Mouse (Mus musculus) kidney, embryonic 14.5 days (tissue): ENCODE measurements around the gene Uqcr10. TPM values are rescaled to one million over a fixed set of nuclear protein-coding genes. Genes with fewer than 3 reads are reported as not detected.
"Not testable (repeated sequence)": the region's sequence is repeated elsewhere in the genome, so short reads cannot be mapped to it uniquely, and the experiment has no call there.

Experiments used
- ATAC-seq: fragments of 200-750 bp; cut with Nextera tagmentation; 2 replicates; pipeline ENCODE4 v1.8.0; 2017; ENCODE audit warnings: moderate number of reproducible peaks, mild to moderate bottlenecking, moderate TSS enrichment, moderate library complexity; ENCODE audit not compliant: low FRiP score, low TSS enrichment
- H3K27ac ChIP-seq: fragments of 300-500 bp; sonication (generic); 2 replicates; pipeline ENCODE4 v1.5.1; 2014; ENCODE audit warnings: low read depth, mild to moderate bottlenecking, low read length, moderate library complexity, mixed read lengths
- H3K27me3 ChIP-seq: fragments of 300-500 bp; sonication (generic); 2 replicates; pipeline ENCODE4 v1.6.1; 2014; ENCODE audit warnings: mild to moderate bottlenecking, low read length; ENCODE audit not compliant: control insufficient read depth, insufficient read depth
- H3K36me3 ChIP-seq: fragments of 300-500 bp; sonication (generic); 2 replicates; pipeline ENCODE4 v1.6.1; 2014; ENCODE audit warnings: low read length, mixed read lengths; ENCODE audit not compliant: control insufficient read depth, insufficient read depth
- H3K4me1 ChIP-seq: fragments of 300-500 bp; sonication (generic); 2 replicates; pipeline ENCODE4 v1.6.1; 2014; ENCODE audit warnings: low read length, mixed read lengths; ENCODE audit not compliant: control insufficient read depth, insufficient read depth
- H3K4me2 ChIP-seq: fragments of 300-500 bp; sonication (generic); replicated peaks from 2 replicates; pipeline ENCODE4 v1.6.1; 2014; ENCODE audit warnings: low read depth, mild to moderate bottlenecking, low read length
- H3K4me3 ChIP-seq: fragments of 300-500 bp; sonication (generic); 2 replicates; pipeline ENCODE4 v1.5.1; 2014; ENCODE audit warnings: mild to moderate bottlenecking, low read length
- H3K9ac ChIP-seq: fragments of 300-500 bp; sonication (generic); 2 replicates; pipeline ENCODE4 v1.6.1; 2014; ENCODE audit warnings: low read depth, mild to moderate bottlenecking, low read length, moderate library complexity
- H3K9me3 ChIP-seq: fragments of 300-500 bp; sonication (generic); 2 replicates; pipeline ENCODE4 v1.6.1; 2016; ENCODE audit warnings: low read length; ENCODE audit not compliant: control insufficient read depth
- WGBS: fragments of 180-500 bp; shearing (Covaris S2); extraction: QIAGEN DNeasy Blood & Tissue Kit; methylation state at CpG from one replicate; pipeline ENCODE4 v1.1.7; 2014; 5-methylcytosine and 5-hydroxymethylcytosine counted together
- polyA plus RNA-seq: library from polyadenylated mRNA; unstranded; fragments of >200 nt; fragmentation: Nextera tagmentation; extraction: Ambion mirVana; gene quantifications from 2 replicates; pipeline ENCODE4 v1.2.1, GENCODE M21; 2014

The Uqcr10 gene
- polyA plus RNA-seq, 1 experiment from 2014 or later: 800 TPM

DNA sequence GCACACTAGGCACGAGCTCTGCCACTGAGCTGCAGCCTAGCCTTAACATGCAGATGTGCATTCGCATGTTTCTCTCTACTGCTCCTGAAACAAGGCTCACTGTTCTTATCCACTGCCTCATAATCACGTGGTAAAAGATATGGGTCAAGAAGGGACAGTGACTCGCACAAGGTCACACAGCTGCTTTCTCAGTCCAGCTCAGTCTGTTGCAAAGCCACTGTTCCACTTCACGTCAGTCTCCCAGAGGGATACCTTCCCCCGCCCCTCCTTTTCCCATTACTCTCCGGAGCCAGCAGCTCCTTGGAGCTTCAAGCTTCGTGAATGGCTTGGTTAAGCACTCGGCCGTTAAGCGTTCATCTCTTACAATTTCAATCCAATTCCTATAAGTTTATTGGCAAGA lies 16.3 kb upstream of the Uqcr10 start:
- no peak overlapping the region for H3K9ac ChIP-seq
- no peaks in the 10 kb centered on the region; the same call in 1 of the 2 replicates for H3K9me3 ChIP-seq
- no peak overlapping the region for H3K4me2 ChIP-seq
- 59% methylated on average over 11 of the region's 11 CpGs for WGBS
- H3K27ac ChIP-seq: no peak overlapping the region
- H3K27me3 ChIP-seq: no peaks in the 10 kb centered on the region
- ATAC-seq: no peak
- 0 out of 2 replicates have a peak, but pooled peaks cover 3% of the 10 kb centered on the region for H3K4me1 ChIP-seq
- H3K4me3 ChIP-seq: no peak overlapping the region
- H3K36me3 ChIP-seq: peaks cover 4% of the 10 kb centered on the region; the same call in 1 of the 2 replicates

DNA sequence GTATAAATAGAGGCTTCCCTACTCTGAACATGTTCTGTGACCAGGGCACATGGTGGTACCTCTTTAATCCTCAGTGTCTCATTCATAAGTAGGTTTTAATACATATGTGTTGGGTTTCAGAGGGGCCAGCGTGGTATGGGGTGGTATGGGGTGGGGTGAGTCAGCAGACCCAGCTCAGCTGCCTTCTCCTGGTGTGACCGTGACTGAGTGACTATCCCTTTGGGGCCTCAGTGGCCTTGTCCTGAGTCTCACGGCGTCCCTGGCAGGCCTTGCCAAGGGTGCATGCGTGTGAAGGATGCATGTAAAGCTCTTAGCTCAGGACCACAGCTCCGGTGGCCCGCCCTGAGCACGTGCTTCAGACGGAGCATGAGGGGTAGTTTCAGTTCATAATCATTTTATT lies 15.8 kb upstream of the Uqcr10 start:
- H3K9me3 ChIP-seq: no peaks in the 10 kb centered on the region; the same call in 1 of the 2 replicates
- H3K4me2 ChIP-seq: no peak overlapping the region
- H3K9ac ChIP-seq: no peak overlapping the region
- 0 out of 2 replicates have a peak, but pooled peaks cover 3% of the 10 kb centered on the region for H3K4me1 ChIP-seq
- WGBS: 92% methylated on average over 9 of the region's 9 CpGs
- no peaks in the 10 kb centered on the region for H3K27me3 ChIP-seq
- no peak overlapping the region for H3K4me3 ChIP-seq
- ATAC-seq: no peak
- no peak overlapping the region for H3K27ac ChIP-seq
- peaks cover 3% of the 10 kb centered on the region; the same call in 1 of the 2 replicates for H3K36me3 ChIP-seq

DNA sequence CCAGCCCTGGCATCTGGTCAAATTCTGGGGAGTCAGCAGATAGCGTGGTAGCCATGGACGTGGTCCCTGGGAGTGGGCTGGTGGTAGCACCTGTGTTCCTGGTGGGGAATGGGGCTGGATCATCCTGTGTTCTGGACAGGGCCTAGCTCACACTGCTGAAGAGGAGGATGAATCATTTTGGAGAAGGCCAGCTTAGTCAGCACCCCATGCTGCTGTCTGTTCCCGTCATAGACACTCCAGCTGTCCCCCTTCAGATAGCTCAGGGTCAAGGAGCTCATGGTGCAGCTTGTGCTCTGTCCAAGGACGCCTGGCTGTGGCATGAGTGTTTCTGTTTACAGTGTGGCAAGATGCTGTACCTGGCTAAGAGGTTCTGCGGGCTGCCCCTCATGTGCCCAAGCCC lies 14.4 kb upstream of the Uqcr10 start:
- H3K9ac ChIP-seq: no peak overlapping the region
- H3K4me2 ChIP-seq: no peak overlapping the region
- no peaks in the 10 kb centered on the region for H3K36me3 ChIP-seq
- no peaks in the 10 kb centered on the region; the same call in 1 of the 2 replicates for H3K9me3 ChIP-seq
- H3K4me3 ChIP-seq: no peak overlapping the region
- H3K27me3 ChIP-seq: no peaks in the 10 kb centered on the region
- ATAC-seq: no peak
- WGBS: 79% methylated on average over 5 of the region's 5 CpGs
- H3K4me1 ChIP-seq: 0 out of 2 replicates have a peak, but pooled peaks cover 3% of the 10 kb centered on the region
- H3K27ac ChIP-seq: no peak overlapping the region

DNA sequence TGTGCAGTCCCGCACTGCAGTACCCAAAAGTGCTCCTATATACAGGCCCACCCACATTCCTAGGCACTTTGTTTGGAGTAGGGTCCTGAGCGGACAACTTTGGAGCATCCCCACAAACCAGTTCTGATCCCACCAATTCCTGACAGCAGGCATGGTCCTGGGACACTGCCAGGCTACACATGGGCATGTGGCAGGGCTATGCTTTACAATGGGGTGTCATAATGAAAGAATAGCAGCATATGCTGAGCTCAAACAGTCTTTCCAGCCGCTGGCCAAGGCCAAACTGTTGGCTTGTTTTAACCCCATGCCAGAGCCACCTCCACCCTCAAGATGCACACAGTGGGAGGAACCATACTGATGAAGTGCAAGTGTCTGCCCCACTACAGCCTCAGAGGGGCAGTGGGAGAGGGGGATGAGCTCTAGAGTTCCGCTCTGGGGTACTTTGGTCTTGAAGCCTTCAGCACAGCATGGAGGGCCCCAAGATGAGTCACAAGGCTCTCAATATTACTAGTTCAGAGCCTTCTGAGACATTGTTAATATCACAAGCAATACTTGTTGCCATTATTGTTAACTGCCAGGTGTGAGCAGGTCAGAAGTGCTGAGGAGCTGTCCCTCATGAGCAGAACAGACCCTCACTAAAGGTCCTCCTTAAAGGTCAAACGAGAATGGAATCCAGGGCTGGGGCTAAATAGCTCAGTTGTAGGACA lies 12.5 kb upstream of the Uqcr10 start:
- Histone ChIP-seq H3K4me2 (no peak overlapping the region), H3K36me3 (no peaks in the 10 kb centered on the region), H3K27me3 (no peaks in the 10 kb centered on the region), H3K4me1 (0 out of 2 replicates have a peak, but pooled peaks cover 2% of the 10 kb centered on the region), H3K4me3 (no peak overlapping the region), H3K27ac (no peak overlapping the region), H3K9me3 (no peaks in the 10 kb centered on the region; the same call in 1 of the 2 replicates), H3K9ac (no peak overlapping the region)
- no peak for ATAC-seq
- 86% methylated on average over 5 of the region's 5 CpGs for WGBS

DNA sequence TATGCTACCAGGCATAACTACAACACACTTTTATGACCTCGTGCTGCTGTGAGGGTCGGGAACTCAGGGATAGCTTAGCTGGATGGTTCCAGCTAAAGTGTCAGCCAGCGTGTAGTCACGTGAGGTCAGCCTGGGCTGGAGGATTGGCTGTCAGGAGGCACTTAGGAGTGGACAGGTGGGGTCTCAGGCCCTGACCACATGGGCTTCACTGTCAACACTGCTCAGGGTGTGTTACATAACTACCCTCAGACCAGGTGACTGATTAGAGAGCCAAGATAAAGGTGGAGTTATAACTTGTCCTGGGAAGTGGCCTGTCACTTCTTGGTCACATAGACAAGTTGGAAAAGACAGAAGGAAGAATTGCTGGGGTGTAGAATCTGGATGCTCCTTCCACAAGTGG lies 11.5 kb upstream of the Uqcr10 start:
- 67% methylated on average over 4 of the region's 4 CpGs for WGBS
- ATAC-seq: no peak
- Histone ChIP-seq H3K4me2 (no peak overlapping the region), H3K27ac (no peak overlapping the region), H3K4me3 (no peak overlapping the region), H3K9ac (no peak overlapping the region), H3K36me3 (no peaks in the 10 kb centered on the region), H3K9me3 (no peaks in the 10 kb centered on the region; the same call in 1 of the 2 replicates), H3K4me1 (no peaks in the 10 kb centered on the region), H3K27me3 (no peaks in the 10 kb centered on the region)

DNA sequence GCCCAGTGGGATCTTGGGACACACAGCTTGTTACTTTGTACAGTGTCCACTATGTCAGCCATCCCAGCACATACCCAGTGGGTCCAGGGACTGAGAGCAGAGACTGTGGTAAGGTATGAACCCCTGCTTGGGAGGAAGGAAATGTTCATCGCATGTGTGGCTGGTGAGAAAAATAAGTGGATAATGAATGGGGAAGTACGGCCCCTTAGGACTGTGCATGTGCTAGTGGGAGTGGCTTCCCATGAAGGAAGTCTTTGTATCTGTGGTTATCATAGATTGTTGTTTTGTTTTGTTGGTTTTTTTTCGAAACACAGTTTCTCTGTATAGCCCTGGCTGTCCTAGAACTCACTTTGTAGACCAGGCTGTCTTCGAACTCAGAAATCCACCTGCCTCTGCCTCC lies 10.6 kb upstream of the Uqcr10 start:
- H3K4me3 ChIP-seq: no peak overlapping the region
- no peak overlapping the region for H3K4me2 ChIP-seq
- no peak overlapping the region for H3K27ac ChIP-seq
- no peaks in the 10 kb centered on the region for H3K27me3 ChIP-seq
- H3K4me1 ChIP-seq: no peaks in the 10 kb centered on the region
- H3K36me3 ChIP-seq: no peaks in the 10 kb centered on the region
- H3K9me3 ChIP-seq: no peaks in the 10 kb centered on the region
- ATAC-seq: no peak
- WGBS: 89% methylated on average over 4 of the region's 4 CpGs
- H3K9ac ChIP-seq: no peak overlapping the region

DNA sequence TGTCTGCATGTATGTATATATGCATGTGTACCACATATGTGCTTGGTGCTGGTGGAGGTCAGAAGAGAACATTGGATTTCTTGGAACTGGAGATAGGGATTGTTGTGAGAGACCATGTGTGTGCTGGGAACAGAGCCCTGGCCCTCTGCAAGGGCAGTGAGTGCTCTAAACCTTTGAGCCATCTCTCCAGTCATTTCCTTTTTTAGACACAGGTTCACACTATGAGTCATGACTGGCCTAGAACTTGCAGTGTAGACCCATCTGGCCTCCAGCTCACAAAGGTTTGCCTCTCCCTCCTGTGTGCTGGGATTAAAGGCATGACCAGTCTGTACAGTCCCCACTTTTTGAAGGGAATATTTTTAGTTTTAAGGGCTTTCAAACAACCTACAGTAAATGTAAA lies 8.7 kb upstream of the Uqcr10 start:
- H3K9me3 ChIP-seq: no peaks in the 10 kb centered on the region
- no peaks in the 10 kb centered on the region for H3K36me3 ChIP-seq
- H3K27me3 ChIP-seq: no peaks in the 10 kb centered on the region
- no peak for ATAC-seq
- no peaks in the 10 kb centered on the region for H3K4me1 ChIP-seq
- H3K4me2 ChIP-seq: no peak overlapping the region
- H3K27ac ChIP-seq: no peak overlapping the region
- H3K4me3 ChIP-seq: no peak overlapping the region
- no peak overlapping the region for H3K9ac ChIP-seq

DNA sequence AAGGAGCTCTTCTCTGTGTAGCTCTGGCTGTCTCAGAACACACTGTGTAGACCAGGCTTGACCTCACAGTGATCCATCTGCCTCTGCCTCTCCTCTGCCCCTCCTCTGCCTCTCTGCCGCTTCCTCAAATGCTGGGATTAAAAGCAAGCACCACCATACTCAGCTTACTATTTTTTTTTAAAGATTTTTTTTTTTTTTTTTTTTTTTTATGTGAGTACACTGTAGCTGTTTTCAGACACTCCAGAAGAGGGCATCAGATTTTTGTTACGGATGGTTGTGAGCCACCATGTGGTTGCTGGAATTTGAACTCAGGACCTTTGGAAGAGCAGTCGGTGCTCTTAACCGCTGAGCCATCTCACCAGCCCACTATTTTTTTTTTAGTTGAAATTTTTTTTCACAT lies 6.0 kb upstream of the Uqcr10 start:
- not testable (repeated sequence) for H3K9me3 ChIP-seq, H3K4me1 ChIP-seq, H3K27me3 ChIP-seq, ATAC-seq, H3K36me3 ChIP-seq, H3K4me2 ChIP-seq, H3K27ac ChIP-seq, H3K9ac ChIP-seq, H3K4me3 ChIP-seq
- 86% methylated on average over 4 of the region's 4 CpGs for WGBS

DNA sequence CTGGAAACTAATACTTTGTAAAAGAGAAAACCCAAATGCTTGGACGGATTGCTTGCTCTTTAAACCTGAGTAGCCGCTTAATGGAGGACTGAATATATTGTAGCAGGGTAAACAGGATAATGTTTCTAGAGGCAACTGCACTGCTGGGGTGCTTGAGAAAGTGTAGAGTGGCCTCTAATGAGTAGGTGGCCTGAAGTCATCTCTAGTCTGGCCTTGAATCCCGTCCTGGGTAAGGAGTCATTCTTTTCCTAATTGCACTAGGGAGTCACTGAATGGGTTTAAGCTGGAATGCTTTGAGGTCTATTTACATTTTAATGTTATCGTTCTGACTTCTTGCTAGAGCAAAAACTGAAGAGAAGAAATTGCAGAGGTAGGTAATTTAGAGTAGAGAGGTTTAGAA lies 1.0 kb upstream of the Uqcr10 start:
- no peaks in the 10 kb centered on the region for H3K27me3 ChIP-seq
- H3K36me3 ChIP-seq: peaks cover 12% of the 10 kb centered on the region
- peak overlapping the region; percentile 66 for H3K9ac ChIP-seq
- H3K4me2 ChIP-seq: peak overlapping the region; percentile 65
- peaks cover 5% of the 10 kb centered on the region; the same call in 1 of the 2 replicates for H3K4me1 ChIP-seq
- ATAC-seq: no peak
- WGBS: 7% methylated on average over 4 of the region's 4 CpGs
- H3K9me3 ChIP-seq: no peaks in the 10 kb centered on the region
- H3K4me3 ChIP-seq: peak overlapping the region; percentile 68
- H3K27ac ChIP-seq: no peak overlapping the region
